Mouse (Mus musculus): ENCODE results near the gene Gsdmc4.

DNA sequence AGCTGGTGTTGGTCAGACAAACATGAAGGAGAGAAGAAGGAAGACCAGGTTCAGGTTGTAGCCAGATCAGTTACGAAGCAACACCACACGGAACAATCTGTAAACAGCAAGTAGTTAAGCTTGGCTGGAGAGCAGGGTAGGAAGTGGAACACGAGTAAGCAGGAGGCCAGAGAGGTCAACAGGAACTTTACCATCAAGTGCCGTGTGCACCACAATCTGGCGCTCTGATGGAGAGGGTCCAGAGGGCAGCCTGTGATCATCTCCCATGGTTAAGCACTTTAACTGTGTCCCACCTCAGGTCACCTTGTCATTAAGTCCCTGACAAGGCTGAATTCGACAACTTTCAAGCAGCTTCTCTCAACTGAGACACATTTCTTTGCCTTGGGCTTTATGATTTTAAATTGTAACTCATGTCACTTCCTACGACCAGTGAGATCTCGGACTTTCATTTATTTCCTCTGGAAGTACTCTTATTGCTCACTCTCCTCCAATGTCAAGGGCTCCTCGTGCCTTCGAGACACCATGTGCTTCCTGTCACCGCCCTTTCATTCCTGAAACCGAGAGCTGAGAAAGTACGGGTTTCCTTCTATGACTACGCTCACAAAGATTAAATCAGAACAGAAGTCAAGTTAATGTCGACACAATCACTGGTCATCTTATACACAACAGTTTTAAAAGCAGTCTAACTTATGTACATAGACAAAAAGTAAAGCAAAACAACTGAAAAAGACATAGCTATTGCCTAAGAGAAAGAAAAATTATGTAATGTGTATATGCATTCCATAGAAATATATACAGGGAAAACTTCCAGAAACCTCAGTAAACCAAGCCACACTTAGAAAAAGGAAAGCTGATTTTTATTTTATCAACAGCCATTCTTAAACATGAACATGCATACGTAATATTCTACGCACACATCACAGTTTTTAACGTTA is 18.3 kb upstream of the Gsdmc4 start:
- TF ChIP-seq POLR2A (IDR thresholded peaks at IDR 0.05; ENCODE audit: extremely low read depth, insufficient read depth, low read length) = no peak
- no peak for TF ChIP-seq CTCF (IDR thresholded peaks at IDR 0.05; ENCODE audit: extremely low read depth, insufficient read depth, low read length)
